Mouse (Mus musculus) layer of hippocampus, adult 8-10 months (tissue): ENCODE data around the gene Wdr95. TPM values are rescaled to one million over a fixed set of nuclear protein-coding genes. Genes with fewer than 3 reads are reported as not detected.

ENCODE experiments used
- DNase-seq, 2 experiments: peaks; one replicate each; pipeline ENCODE4 v3.0.0; 2022; ENCODE audit warnings: low spot score in 2 of 2
- total RNA-seq, 4 experiments: library from RNA; stranded (reverse); gene quantifications; 2 replicates each; pipeline ENCODE4 v1.2.4; 2022

The Wdr95 gene
- total RNA-seq, 4 experiments from 2014 or later, result 0.18 to 0.90 (median 0.44) TPM

DNA sequence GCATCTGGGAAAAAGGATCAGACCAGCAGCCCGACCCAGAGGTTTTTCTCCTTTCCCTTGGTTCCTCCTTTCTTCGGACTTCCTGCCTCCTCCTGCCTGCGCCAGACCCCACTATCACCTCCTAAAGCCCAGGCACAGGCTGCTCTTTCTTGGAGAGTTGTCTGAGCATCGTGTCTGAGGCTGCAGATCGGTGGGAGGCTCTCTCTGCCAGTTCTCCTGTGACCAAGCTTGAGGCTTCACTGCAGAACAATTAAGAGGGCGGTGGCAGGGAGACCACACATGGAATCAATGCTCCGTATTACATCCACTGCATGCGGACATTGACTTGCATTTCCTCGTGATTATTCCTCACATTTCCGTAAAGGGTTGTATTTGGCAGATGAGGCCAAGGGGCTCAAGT is 49.0 kb downstream of the Wdr95 start:
- no peak for DNase-seq

DNA sequence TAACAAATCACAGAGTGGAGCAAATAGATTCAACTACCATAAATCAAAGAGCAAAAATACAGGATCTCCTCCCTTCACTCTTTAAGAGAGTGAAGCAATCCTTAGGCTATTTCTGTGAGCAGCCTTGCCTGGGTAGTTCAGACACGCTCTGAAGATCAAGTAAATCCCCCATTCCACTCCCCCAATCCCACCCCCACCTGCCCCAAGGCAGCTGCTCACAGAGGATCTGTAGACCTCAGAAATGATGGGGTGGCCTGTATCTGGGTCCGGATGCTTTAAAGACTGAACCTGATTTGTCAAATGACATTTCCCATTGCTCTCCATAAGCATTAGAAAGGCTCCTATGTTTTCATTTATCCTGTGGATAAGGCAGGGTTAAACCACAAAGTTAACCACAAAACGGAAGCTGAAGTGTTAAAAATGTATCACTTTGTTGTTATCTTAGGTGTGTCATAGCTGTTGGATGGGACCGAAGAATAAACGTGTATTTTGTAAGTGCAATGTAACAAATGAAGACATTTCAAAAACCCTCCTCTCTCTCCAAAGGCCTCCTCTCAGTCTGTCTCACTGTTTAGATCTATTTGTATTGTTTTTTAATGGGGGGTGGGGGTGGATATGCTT is 54.3 kb downstream of the Wdr95 start:
- DNase-seq, result no peak

DNA sequence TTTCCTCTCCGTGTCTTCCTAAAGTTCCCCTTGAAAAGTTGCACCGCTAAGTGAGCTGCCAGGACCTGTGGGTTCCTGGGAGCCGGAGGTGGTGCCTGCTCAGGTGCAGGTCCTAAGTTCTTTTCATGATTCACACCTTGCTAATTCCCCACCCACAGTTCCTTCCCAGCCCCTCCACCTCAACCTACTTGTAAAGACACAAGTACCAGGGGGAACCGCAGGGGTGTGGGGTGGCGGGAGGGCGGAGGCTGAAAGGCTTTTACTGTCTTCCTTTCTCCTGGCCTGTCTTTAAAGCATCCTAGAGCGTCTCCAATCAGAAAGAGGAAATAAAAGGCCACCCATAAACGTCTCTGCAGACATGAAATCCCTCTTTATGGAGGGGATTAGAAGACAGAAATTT is 55.0 kb downstream of the Wdr95 start:
- DNase-seq, result no peak

DNA sequence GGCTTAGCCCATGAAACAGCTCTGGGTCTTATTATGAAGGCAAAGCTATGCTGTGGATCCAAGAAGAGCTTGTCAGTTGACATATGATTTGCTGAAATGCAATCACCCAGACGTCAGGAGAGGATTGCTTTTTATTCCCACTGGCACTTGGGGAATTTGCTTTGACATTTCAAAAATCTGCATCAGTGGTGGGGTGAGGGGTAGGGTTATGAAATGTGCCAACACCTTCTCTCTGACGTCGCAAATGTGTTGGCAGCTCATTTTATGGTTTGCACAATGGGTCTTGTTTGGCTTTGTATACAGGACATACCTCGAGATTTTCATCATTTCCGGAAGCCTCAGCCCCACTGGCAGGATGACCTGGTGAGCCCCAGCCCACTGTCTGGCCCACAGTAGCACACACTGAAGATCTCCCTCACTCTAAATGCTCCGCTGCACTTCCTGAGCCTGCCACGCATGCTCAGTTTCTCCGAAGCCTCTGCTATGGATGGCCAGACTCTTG is 55.7 kb downstream of the Wdr95 start:
- no peak for DNase-seq

DNA sequence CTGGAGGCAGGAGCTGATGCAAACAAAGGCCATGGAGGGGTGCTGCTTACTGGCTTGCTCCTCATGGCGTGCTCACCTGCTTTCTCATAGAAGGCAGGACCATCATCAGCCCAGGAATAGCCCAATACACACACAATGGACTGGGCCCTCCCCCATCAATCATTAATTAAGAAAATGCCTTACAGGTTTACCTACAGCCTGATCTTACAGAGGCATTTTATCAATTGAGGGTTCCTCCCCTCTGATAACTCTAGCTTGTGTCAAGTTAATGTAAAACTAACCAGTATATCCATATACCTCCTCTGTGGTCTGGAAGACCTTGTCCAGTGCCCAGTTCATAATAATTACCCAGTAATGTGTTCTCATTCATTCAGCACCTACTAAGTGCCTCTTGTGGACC is 56.8 kb downstream of the Wdr95 start:
- no peak for DNase-seq

DNA sequence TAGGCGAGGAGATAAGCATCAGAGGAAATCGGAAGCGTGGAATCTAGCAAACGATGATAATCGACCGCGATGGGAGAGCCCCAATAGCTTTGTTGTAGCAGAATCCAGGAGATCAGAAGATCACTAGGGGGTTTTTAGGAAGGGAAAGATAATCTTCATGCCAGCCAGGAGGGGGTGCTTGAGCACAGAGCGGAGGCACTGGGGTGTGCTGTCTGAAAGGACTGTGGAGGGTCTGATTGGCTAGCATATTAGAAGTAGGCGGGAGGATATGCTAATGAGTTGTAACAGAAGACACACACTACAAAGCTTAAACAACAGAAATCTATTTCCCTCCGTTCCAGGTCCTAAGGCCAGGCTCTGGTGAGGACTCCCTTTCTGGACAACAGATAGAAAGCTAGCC is 57.4 kb downstream of the Wdr95 start:
- no peak for DNase-seq

DNA sequence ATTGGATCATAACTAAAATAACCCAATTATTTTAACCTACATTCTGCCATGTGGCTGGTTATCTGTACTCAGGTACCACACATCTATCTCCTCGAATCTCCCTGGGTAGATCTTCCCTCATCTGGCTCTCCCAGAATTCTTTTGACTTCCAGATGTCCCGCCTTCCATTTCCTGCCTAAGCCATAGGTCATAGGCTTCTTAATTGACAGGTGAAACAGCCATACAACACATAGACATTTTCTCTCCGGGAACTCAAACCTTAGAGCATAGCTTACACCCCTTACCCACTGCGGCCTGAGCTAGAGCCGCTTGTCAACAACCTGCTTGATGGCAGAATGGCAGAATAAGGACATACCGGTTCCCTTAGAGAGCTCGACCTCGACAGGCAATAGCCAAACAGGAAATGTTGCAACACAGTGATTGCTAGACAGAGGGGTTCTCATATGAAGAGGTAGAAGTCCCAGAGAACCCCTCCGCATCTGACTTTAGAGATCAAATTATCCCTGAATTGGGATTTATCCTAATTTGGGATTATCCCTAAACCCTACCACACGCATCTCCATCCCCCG is 58.9 kb downstream of the Wdr95 start:
- DNase-seq, result no peak

DNA sequence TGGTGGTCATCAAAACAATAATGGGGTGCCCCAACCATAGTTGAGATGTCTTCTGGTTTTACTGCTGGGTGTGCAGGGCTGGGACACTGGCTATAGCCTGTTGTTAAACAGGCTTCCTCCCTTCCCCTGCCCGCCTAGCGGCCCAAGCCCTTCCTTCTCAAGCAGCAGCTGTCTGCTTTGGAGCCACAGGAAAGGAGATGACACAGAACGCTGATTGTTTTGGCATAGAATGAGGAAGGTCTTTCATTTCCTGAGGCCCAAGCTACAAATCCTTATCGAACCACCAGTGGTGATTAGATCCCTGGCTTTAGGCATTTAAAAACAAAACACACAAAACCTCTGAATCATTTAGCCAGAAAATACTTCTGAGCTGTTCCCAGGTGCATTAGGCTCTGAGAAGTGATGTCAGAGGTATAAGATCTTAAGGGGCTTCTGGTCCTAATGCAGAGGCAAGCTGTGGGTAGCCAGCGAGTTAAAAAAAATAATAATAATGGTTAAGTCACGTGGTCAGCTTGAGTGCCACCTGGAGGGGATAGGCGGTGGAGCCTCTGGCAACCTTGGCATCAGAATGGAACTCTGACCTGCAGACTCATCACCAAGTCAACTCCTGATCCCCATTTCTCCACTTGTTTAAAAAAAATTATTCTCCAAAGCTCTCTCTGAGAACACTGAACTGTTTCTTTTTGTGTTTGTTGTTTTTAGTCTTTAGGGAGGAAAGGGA is 60.5 kb downstream of the Wdr95 start:
- no peak for DNase-seq

DNA sequence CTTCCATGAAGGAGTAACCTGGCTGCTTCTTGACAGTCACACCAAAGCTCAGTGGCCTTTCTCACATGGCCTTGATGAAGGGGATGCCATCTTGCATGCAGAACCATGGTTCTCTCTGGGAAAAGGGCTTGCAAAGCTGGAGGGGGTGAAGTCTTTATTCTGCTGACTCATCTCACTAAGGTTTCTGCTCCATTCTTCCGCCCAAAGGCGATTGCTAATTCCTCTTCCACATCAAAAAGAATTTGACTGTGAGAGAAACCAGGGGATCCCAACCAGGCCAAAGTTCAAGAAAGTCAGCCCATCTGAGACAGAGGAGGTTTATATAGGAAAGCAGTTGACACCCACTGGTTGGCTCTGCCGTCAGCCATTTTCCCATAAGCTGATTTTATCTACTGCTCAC is 61.5 kb downstream of the Wdr95 start:
- no peak for DNase-seq

DNA sequence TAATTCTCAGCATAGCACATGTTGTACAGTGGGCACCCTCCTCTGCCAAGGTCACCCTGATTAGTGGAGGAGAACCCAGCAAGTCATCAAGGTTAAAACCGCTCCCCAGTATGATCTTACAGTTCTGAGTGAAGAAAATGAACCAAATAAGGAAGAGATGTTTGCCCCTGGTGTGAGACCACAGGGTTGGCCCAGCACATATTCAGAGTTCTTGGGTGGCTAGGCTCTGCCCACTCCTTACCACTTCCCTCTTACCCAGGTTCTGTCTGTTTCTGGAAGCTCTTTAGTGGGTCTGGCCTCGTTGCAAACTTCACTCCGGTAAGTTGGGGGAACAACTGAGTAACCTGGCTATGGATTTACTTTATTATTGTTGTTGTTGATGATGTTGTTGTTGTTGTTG is 65.7 kb downstream of the Wdr95 start:
- DNase-seq, result no peak

DNA sequence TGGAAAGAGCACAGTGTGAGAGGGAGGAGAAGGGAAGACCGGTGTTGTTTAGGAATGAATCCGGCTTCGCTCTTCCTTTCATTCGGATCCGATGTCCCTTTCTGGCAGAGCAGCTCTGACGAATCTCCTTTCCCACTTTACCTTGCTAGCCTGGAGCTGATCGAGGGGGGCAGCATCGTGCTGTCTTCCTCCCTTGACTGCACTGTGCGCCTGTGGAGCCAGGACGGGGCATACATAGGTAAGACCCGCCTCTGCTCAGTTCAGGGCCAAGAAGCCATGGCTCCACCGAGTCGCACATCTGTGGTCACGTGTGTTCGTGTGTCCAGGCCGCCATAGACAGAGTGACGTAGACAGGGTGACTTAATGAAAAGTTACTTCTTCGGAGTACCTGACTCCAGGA is 68.9 kb downstream of the Wdr95 start:
- no peak for DNase-seq

DNA sequence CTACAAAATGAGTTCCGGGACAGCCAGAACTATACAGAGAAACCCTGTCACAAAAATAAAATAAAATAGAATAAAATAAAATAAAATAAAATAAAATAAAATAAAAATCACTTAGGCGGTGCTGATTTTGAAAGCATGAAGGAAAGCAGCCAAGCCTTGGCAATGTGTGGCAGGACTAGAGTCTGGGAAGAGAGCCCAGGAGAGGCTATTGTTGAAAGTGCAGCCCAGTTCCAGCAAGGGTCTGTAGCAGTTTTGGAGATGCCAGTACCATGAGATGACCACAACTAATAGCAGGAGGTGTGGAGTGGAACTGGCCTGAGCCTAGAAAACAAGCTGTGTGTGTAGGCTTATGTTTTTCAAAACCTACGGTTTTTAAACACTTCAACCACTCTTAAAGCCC is 73.5 kb downstream of the Wdr95 start:
- no peak for DNase-seq

DNA sequence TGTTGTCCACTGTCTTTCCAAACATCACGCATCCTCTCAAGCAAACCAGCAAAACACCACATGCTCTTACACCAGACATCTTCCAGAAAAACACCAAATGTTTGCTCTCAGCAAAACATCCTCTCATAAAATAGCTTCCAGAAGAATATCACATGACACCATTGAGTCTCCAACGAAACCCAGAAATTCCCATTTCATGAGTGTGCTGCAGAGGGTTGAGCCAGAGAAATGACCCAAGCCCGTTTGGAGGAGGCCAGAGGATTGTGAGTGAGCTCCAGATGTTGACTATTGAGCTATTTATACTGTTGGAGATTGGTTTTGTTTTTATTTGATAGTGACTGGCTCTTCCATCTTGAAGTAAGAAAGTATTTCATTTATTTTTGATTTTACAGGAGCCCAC is 74.8 kb downstream of the Wdr95 start:
- no peak for DNase-seq

DNA sequence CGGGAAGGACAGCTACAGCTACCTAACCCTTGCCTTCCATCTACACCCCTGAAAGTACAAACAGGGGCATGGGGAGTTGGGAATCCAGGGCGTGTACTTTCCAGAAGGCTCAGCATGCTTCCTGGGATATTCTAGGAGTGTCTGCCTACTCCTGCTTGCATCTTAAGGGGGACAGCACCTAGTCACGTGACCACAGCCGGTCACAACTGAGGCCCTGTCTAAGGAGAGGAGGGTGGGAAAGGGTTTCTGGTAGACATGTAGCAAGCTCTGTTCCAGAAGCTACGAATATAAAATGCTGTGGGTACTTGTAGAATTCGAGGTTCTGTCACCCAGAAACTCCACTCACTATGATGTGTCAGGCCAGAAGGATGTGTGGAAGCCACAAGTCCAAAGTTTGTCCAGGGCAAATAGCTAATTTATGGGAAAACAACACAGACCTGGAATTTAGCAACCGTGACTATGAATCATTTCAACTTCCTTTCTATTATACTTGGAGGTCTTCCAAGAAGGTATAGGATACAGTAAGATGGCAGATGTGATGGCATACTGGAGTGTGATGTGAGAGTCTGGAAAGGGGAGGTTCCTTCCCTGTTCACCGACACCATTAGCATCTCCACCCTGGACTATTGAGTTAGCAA is 78.7 kb downstream of the Wdr95 start:
- no peak for DNase-seq

DNA sequence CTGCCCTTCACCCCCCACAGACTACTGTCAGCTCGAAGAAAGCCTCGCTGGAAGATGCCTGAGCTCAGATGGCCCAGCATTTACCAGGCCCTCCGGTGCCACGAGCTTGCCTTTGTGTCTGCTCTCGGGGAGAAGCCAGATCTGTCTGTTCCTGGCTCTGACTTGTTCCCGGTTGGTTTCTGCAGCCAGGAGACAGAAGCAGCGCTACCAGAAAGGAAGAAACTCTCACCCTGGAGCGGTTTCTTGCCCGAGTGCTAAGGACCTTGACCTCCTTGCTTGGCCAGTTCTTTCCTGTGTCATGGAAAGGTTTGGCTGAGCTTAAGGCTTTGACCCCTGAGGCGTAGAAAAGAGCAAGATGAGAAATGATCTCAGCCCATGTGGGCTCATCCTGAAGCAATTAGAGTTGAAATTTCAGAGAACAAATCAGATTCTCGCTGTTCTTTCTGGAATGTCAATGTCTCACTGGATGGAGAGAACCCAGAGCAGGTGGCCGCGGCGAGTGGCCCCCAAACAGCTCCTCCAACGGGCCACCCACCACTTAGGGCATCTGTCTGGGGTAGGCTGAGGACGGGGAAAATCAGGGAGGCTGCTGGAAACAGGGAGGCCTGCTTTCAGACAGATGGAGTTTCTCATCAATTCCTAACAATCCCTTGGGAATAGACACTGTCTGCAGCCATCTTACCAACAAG is 83.1 kb downstream of the Wdr95 start:
- DNase-seq, result peak; percentile 39

DNA sequence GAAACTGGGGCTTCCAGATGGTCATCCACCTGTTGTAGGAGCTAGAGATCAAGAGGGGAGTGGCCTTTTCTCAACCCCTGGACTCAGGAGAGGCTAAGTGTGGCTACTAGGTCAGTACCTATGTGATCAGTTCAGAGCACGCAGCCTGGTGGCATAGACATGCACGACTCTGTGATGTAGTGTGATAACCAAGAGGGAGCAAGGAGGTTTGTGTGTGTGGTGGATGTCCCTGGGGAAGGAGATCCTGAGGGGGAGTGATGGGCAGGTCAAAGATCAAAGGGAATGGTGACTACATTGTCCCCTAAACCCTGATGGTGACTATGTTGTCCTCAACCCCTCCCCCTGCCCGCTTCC is 83.7 kb downstream of the Wdr95 start:
- no peak for DNase-seq

DNA sequence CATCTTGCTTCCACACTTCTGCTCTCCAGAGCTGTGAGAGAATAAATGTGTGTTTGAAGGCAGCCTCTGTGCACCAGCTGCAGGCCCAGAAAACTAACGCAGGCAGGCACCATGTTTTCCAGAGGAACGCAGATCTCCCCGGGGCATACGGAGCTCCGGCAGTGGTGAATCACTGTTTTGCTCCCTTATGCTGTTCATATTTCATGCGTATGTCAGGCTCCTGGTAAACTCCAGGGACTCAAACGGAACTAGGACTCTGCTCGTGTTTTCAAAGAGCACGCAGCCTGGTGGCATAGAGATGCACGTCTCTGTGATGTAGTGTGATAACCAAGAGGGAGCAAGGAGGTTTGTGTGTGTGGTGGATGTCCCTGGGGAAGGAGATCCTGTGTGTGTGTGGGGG is 84.3 kb downstream of the Wdr95 start:
- DNase-seq, result peak; percentile 55 to 72

DNA sequence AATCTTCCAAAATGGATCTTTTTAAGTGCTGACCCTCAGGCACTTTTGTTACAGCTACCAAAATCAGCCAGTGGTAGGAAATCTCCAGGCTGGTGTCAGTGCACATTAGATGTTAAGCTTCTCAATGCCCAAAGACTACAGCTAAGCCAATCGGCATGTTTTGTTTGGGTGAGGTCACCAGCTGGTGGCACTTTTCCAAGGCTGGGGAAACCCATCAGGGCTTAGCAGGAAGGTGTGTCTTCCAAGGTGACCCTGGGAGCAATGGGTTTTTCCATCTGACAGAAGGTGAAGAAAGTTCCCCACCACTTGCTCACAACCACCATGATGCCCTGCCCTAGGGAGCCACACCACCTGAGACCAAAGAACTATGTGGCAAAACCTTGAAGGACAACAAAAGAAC is 87.7 kb downstream of the Wdr95 start:
- DNase-seq, result no peak

DNA sequence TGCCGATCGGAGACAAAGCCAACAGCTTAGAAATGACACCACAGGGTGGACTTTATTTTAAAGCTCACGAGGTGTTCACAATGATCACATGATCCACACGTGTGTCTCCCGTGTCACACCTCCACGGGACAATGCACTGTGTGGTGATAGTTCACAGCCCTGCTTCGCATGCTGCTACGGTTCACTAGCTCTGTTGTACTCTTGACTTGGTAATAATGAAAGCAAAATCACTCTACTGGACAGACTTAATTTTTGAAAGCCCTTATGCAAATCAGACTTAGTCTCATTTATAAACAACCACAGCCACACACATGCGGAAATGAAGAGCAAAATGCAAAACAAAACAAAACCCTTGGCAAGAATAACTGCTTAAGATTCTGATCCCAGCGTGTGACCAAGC is 88.3 kb downstream of the Wdr95 start:
- DNase-seq, result no peak

DNA sequence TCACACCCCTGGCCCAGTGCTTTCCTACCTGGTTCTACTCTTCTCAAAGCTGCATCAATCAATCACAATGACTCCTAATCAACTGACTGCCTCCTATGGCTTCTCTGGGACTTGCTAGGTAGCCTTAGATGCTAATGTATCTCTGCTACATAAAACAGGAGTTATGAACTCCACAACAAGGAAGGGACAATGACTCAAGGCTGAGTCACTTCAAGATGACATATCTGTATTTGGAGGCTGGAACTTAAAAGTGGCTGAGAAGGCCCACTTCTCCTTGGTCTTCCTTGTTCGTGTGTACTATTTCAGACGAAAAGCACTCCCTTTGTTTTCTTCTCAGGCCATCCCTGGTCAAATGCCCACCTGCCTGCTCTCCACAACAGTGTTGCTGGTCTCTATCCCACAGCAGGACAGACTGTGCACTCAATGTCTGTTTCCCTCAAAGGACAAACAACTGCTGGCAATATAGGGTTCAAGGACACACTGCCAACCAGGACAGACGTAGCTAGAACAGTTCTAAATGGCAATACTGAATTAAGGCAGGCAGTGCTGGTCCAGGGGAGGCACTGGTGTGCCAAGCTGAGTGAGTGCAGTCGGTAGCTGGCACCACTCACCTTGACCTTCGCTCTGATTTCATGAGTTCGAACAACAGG is 89.4 kb downstream of the Wdr95 start:
- DNase-seq, result no peak

DNA sequence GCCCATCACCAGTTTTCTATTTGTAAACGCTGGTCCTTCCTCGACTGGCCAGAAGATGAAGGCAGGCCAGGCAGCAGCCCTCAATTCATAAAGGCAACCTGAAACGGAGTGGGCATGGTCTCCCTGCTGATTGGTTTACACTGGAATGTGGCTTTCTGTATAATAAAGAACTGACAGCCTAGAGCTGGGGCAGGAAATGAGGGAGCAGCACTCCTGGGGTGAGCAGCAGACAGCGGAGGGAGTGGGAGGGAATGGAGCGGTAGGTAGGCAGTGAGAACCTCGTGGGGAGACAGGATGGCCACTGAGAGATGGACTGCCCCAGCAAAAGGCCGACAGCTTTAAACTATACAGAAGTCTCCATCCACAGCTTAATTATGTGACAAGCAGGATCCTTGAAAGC is 93.7 kb downstream of the Wdr95 start:
- no peak for DNase-seq
